Comparison of ENCODE assay signal across 9 mouse cellular contexts in the genomic region with DNA sequence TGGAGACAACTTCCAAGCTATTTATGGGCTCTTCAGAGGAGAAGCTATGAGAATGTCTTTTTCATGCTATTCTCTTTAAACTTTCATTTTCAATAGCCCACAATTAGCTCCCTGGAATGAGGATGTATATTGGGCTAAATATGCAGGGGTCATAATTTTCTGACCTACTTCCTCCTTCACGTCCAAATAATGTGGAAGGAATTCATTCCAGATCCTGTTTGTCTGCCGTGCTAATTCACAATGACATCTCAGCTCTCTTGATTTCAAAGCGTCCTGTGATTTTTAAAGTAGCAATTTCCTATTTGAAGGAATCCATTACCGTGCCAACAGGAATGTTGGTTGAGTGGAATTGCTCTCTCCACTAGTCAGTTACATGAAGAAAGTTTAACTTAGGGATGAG.
A peak's percentile ranks its signal among the peaks of the same experiment; 100 is the strongest.
DNase-seq lines count a peak whose midpoint lies in the region; ATAC-seq lines count a peak whose summit lies in the region.
"Had no signal": no experiment of that assay in that cellular context is flagged by ENCODE, and none has a peak within 500 bp of the region (broad histone marks: within the 10 kb centered on the region; RNA-seq: fewer than 3 reads in every experiment).

No protein-coding gene starts in this region.

- H3K4me3 ChIP-seq in lung, embryonic 16.5 days (ENCODE audit: low read length) = peak overlapping the region; percentile 16; the same call in 1 of the 2 replicates
- H3K4me3 ChIP-seq in embryonic facial prominence, embryonic 15.5 days (replicated peaks) = no peak overlapping the region; the same call in 1 of the 2 replicates
- no peak overlapping the region for H3K4me3 ChIP-seq in neural tube, embryonic 15.5 days (replicated peaks)
- H3K4me3 ChIP-seq: layer of hippocampus, adult 2 months had no signal

- peak; percentile 55 for DNase-seq in heart, adult 8-10 months (ENCODE audit: low spot score)
- no peak for DNase-seq in heart, adult 11 months
- no peak for DNase-seq in lung, postnatal 25 days (ENCODE audit: low spot score)
- DNase-seq in spleen, adult 18-20 months = no peak
- no peak for DNase-seq in urinary bladder, postnatal 14 days (ENCODE audit: low spot score)

- H3K27ac ChIP-seq in lung, embryonic 16.5 days (ENCODE audit: low read length) = no peak overlapping the region
- 0 out of 2 replicates have a peak overlapping the region, but pooled peaks have one; percentile 23 for H3K27ac ChIP-seq in embryonic facial prominence, embryonic 15.5 days (replicated peaks)
- 0 out of 2 replicates have a peak overlapping the region, but pooled peaks have one; percentile 13 for H3K27ac ChIP-seq in neural tube, embryonic 15.5 days (replicated peaks)
- H3K27ac ChIP-seq: layer of hippocampus, adult 2 months had no signal

- H3K27me3 ChIP-seq in lung, embryonic 16.5 days (ENCODE audit: control insufficient read depth, insufficient read depth, low read depth, low read length) = no peaks in the 10 kb centered on the region
- no peaks in the 10 kb centered on the region for H3K27me3 ChIP-seq in embryonic facial prominence, embryonic 15.5 days
- no peaks in the 10 kb centered on the region for H3K27me3 ChIP-seq in neural tube, embryonic 15.5 days (replicated peaks)

- H3K4me2 ChIP-seq in lung, embryonic 16.5 days (ENCODE audit: low read depth, low read length) = peak overlapping the region; percentile 40
- H3K4me2 ChIP-seq in embryonic facial prominence, embryonic 15.5 days (replicated peaks) = 0 out of 2 replicates have a peak overlapping the region, but pooled peaks have one; percentile 10
- peak overlapping the region; percentile 19; the same call in 1 of the 2 replicates for H3K4me2 ChIP-seq in neural tube, embryonic 15.5 days

- H3K9ac ChIP-seq in lung, embryonic 16.5 days (ENCODE audit: low read length) = no peak overlapping the region
- no peak overlapping the region for H3K9ac ChIP-seq in embryonic facial prominence, embryonic 15.5 days
- H3K9ac ChIP-seq in neural tube, embryonic 15.5 days (replicated peaks) = no peak overlapping the region

- no peaks in the 10 kb centered on the region for H3K9me3 ChIP-seq in lung, embryonic 16.5 days (ENCODE audit: control insufficient read depth, low read length)
- no peaks in the 10 kb centered on the region for H3K9me3 ChIP-seq in embryonic facial prominence, embryonic 15.5 days (replicated peaks)
- no peaks in the 10 kb centered on the region for H3K9me3 ChIP-seq in neural tube, embryonic 15.5 days (replicated peaks)

- H3K4me1 ChIP-seq in lung, embryonic 16.5 days (replicated peaks; ENCODE audit: control insufficient read depth, insufficient read depth, low read length) = 0 out of 2 replicates have a peak, but pooled peaks cover 13% of the 10 kb centered on the region
- peaks cover 29% of the 10 kb centered on the region for H3K4me1 ChIP-seq in embryonic facial prominence, embryonic 15.5 days
- peaks cover 20% of the 10 kb centered on the region for H3K4me1 ChIP-seq in neural tube, embryonic 15.5 days

- 7% methylated on average over 4 of the region's 4 CpGs for WGBS in lung, embryonic 16.5 days
- WGBS in embryonic facial prominence, embryonic 15.5 days = 5% methylated on average over 4 of the region's 4 CpGs
- 12% methylated on average over 4 of the region's 4 CpGs for WGBS in neural tube, embryonic 15.5 days

- peak; percentile 39; the same call in 1 of the 2 replicates for ATAC-seq in lung, embryonic 16.5 days (ENCODE audit: low read depth)
- ATAC-seq in embryonic facial prominence, embryonic 15.5 days (ENCODE audit: insufficient number of reproducible peaks, low FRiP score, low TSS enrichment, low read depth) = no peak
- no peak for ATAC-seq in neural tube, embryonic 15.5 days (ENCODE audit: low FRiP score)

- H3K36me3 ChIP-seq in lung, embryonic 16.5 days (ENCODE audit: control insufficient read depth, insufficient read depth, low read length) = no peaks in the 10 kb centered on the region
- H3K36me3 ChIP-seq in embryonic facial prominence, embryonic 15.5 days = no peaks in the 10 kb centered on the region
- H3K36me3 ChIP-seq in neural tube, embryonic 15.5 days = no peaks in the 10 kb centered on the region
